Mouse (Mus musculus): ENCODE data around the gene Lmo1. TPM values are rescaled to one million over a fixed set of nuclear protein-coding genes. Genes with fewer than 3 reads are reported as not detected.
A peak's percentile ranks its signal among the peaks of the same experiment; 100 is the strongest.
"Not testable (repeated sequence)": the region's sequence is repeated elsewhere in the genome, so short reads cannot be mapped to it uniquely, and the experiment has no call there.

The Lmo1 gene
- polyA plus RNA-seq, 1 experiment from 2014 or later = 170 TPM

- Histone ChIP-seq H3K36me3 (ENCODE audit: control insufficient read depth, insufficient read depth, low read length) (peaks cover 26% of the 10 kb centered on the region), H3K27me3 (ENCODE audit: control insufficient read depth, insufficient read depth, low read length) (no peaks in the 10 kb centered on the region), H3K27ac (replicated peaks; ENCODE audit: low read depth, low read length) (0 out of 2 replicates have a peak overlapping the region, but pooled peaks have one; percentile 45), H3K9me3 (ENCODE audit: control insufficient read depth, low read length) (no peaks in the 10 kb centered on the region), H3K9ac (replicated peaks; ENCODE audit: low read length) (no peak overlapping the region), H3K4me2 (ENCODE audit: low read length) (no peak overlapping the region), H3K4me3 (replicated peaks; ENCODE audit: low read depth, low read length) (no peak overlapping the region), H3K4me1 (ENCODE audit: control insufficient read depth, insufficient read depth, low read length) (peaks cover 34% of the 10 kb centered on the region)
- WGBS = 70% methylated on average over 2 of the region's 2 CpGs
- ATAC-seq (ENCODE audit: low FRiP score, low TSS enrichment) = no peak
- no peak for DNase-seq
Observed at GRCm38 (mm10) chr7:109141054-109141453, 34.0 kb downstream of the Lmo1 start.

- H3K36me3 ChIP-seq (ENCODE audit: control insufficient read depth, insufficient read depth, low read length) = peaks cover 26% of the 10 kb centered on the region
- no peak overlapping the region for H3K4me2 ChIP-seq (ENCODE audit: low read length)
- H3K27ac ChIP-seq (replicated peaks; ENCODE audit: low read depth, low read length) = no peak overlapping the region
- H3K4me3 ChIP-seq (replicated peaks; ENCODE audit: low read depth, low read length) = no peak overlapping the region
- H3K4me1 ChIP-seq (ENCODE audit: control insufficient read depth, insufficient read depth, low read length) = peaks cover 26% of the 10 kb centered on the region
- H3K9ac ChIP-seq (replicated peaks; ENCODE audit: low read length) = no peak overlapping the region
- no peaks in the 10 kb centered on the region for H3K27me3 ChIP-seq (ENCODE audit: control insufficient read depth, insufficient read depth, low read length)
- peak; percentile 62; the same call in 1 of the 2 replicates for ATAC-seq (ENCODE audit: low FRiP score, low TSS enrichment)
- H3K9me3 ChIP-seq (ENCODE audit: control insufficient read depth, low read length) = no peaks in the 10 kb centered on the region
- peak; percentile 95 for DNase-seq
- WGBS = 11% methylated on average over 3 of the region's 3 CpGs
Observed at GRCm38 (mm10) chr7:109139405-109139804, 35.6 kb downstream of the Lmo1 start.

- Histone ChIP-seq H3K4me2 (ENCODE audit: low read length) (no peak overlapping the region), H3K9me3 (ENCODE audit: control insufficient read depth, low read length) (no peaks in the 10 kb centered on the region), H3K36me3 (ENCODE audit: control insufficient read depth, insufficient read depth, low read length) (peaks cover 26% of the 10 kb centered on the region), H3K4me3 (replicated peaks; ENCODE audit: low read depth, low read length) (no peak overlapping the region), H3K9ac (replicated peaks; ENCODE audit: low read length) (no peak overlapping the region), H3K27ac (replicated peaks; ENCODE audit: low read depth, low read length) (0 out of 2 replicates have a peak overlapping the region, but pooled peaks have one; percentile 20), H3K4me1 (ENCODE audit: control insufficient read depth, insufficient read depth, low read length) (peaks cover 10% of the 10 kb centered on the region), H3K27me3 (ENCODE audit: control insufficient read depth, insufficient read depth, low read length) (no peaks in the 10 kb centered on the region)
- ATAC-seq (ENCODE audit: low FRiP score, low TSS enrichment) = no peak
- DNase-seq = no peak
- WGBS = 90% methylated on average over 8 of the region's 8 CpGs
Observed at GRCm38 (mm10) chr7:109137441-109137840, 37.6 kb downstream of the Lmo1 start.

- no peak overlapping the region for H3K4me2 ChIP-seq (ENCODE audit: low read length)
- no peaks in the 10 kb centered on the region for H3K27me3 ChIP-seq (ENCODE audit: control insufficient read depth, insufficient read depth, low read length)
- no peak overlapping the region for H3K9ac ChIP-seq (replicated peaks; ENCODE audit: low read length)
- no peaks in the 10 kb centered on the region for H3K4me1 ChIP-seq (ENCODE audit: control insufficient read depth, insufficient read depth, low read length)
- DNase-seq = no peak
- peaks cover 1% of the 10 kb centered on the region; the same call in 1 of the 2 replicates for H3K36me3 ChIP-seq (ENCODE audit: control insufficient read depth, insufficient read depth, low read length)
- ATAC-seq (ENCODE audit: low FRiP score, low TSS enrichment) = no peak
- H3K9me3 ChIP-seq (ENCODE audit: control insufficient read depth, low read length) = no peaks in the 10 kb centered on the region
- H3K4me3 ChIP-seq (replicated peaks; ENCODE audit: low read depth, low read length) = no peak overlapping the region
- 78% methylated on average over 2 of the region's 2 CpGs for WGBS
- H3K27ac ChIP-seq (replicated peaks; ENCODE audit: low read depth, low read length) = no peak overlapping the region
Observed at GRCm38 (mm10) chr7:109131565-109131964, 43.4 kb downstream of the Lmo1 start.

- ATAC-seq (ENCODE audit: low FRiP score, low TSS enrichment) (no peak; the same call in 1 of the 2 replicates), DNase-seq (no peak)
- Histone ChIP-seq H3K4me3 (replicated peaks; ENCODE audit: low read depth, low read length) (no peak overlapping the region), H3K4me2 (ENCODE audit: low read length) (no peak overlapping the region), H3K4me1 (ENCODE audit: control insufficient read depth, insufficient read depth, low read length) (no peaks in the 10 kb centered on the region), H3K9me3 (ENCODE audit: control insufficient read depth, low read length) (no peaks in the 10 kb centered on the region), H3K27me3 (ENCODE audit: control insufficient read depth, insufficient read depth, low read length) (no peaks in the 10 kb centered on the region), H3K27ac (replicated peaks; ENCODE audit: low read depth, low read length) (no peak overlapping the region), H3K9ac (replicated peaks; ENCODE audit: low read length) (no peak overlapping the region), H3K36me3 (ENCODE audit: control insufficient read depth, insufficient read depth, low read length) (no peaks in the 10 kb centered on the region)
- WGBS = 79% methylated on average over 5 of the region's 5 CpGs
Observed at GRCm38 (mm10) chr7:109129946-109130686, 44.9 kb downstream of the Lmo1 start.

GRCm38 (mm10) chr7:109129442-109129841 lies 45.6 kb downstream of the Lmo1 start:
- H3K27me3 ChIP-seq (ENCODE audit: control insufficient read depth, insufficient read depth, low read length) = no peaks in the 10 kb centered on the region
- no peak overlapping the region for H3K9ac ChIP-seq (replicated peaks; ENCODE audit: low read length)
- no peak overlapping the region for H3K4me3 ChIP-seq (replicated peaks; ENCODE audit: low read depth, low read length)
- ATAC-seq (ENCODE audit: low FRiP score, low TSS enrichment) (no peak), DNase-seq (no peak)
- H3K9me3 ChIP-seq (ENCODE audit: control insufficient read depth, low read length) = no peaks in the 10 kb centered on the region
- no peaks in the 10 kb centered on the region for H3K36me3 ChIP-seq (ENCODE audit: control insufficient read depth, insufficient read depth, low read length)
- no peak overlapping the region for H3K4me2 ChIP-seq (ENCODE audit: low read length)
- H3K4me1 ChIP-seq (ENCODE audit: control insufficient read depth, insufficient read depth, low read length) = no peaks in the 10 kb centered on the region
- no peak overlapping the region for H3K27ac ChIP-seq (replicated peaks; ENCODE audit: low read depth, low read length)

- H3K9ac ChIP-seq (replicated peaks; ENCODE audit: low read length) = no peak overlapping the region
- peaks cover 20% of the 10 kb centered on the region for H3K4me1 ChIP-seq (ENCODE audit: control insufficient read depth, insufficient read depth, low read length)
- 0 out of 2 replicates have a peak overlapping the region, but pooled peaks have one; percentile 0 for H3K4me2 ChIP-seq (ENCODE audit: low read length)
- WGBS = 29% methylated on average over 4 of the region's 4 CpGs
- no peaks in the 10 kb centered on the region for H3K27me3 ChIP-seq (ENCODE audit: control insufficient read depth, insufficient read depth, low read length)
- peak overlapping the region; percentile 53 for H3K27ac ChIP-seq (replicated peaks; ENCODE audit: low read depth, low read length)
- H3K9me3 ChIP-seq (ENCODE audit: control insufficient read depth, low read length) = no peaks in the 10 kb centered on the region
- no peaks in the 10 kb centered on the region for H3K36me3 ChIP-seq (ENCODE audit: control insufficient read depth, insufficient read depth, low read length)
- DNase-seq = peak; percentile 29
- no peak overlapping the region for H3K4me3 ChIP-seq (replicated peaks; ENCODE audit: low read depth, low read length)
- peak; percentile 55 for ATAC-seq (ENCODE audit: low FRiP score, low TSS enrichment)
Observed at GRCm38 (mm10) chr7:109115929-109116328, 59.1 kb downstream of the Lmo1 start.

- peak; percentile 82 for ATAC-seq (ENCODE audit: low FRiP score, low TSS enrichment)
- H3K27me3 ChIP-seq (ENCODE audit: control insufficient read depth, insufficient read depth, low read length); H3K4me3 ChIP-seq (replicated peaks; ENCODE audit: low read depth, low read length); DNase-seq; H3K9ac ChIP-seq (replicated peaks; ENCODE audit: low read length); H3K9me3 ChIP-seq (ENCODE audit: control insufficient read depth, low read length); H3K36me3 ChIP-seq (ENCODE audit: control insufficient read depth, insufficient read depth, low read length): not testable (repeated sequence)
- H3K4me1 ChIP-seq (ENCODE audit: control insufficient read depth, insufficient read depth, low read length) = peaks cover 22% of the 10 kb centered on the region
- H3K4me2 ChIP-seq (ENCODE audit: low read length) = 0 out of 2 replicates have a peak overlapping the region, but pooled peaks have one; percentile 0
- H3K27ac ChIP-seq (replicated peaks; ENCODE audit: low read depth, low read length) = peak overlapping the region; percentile 53
- no CpG with 5 or more reads among the region's 4 CpGs for WGBS
Observed at GRCm38 (mm10) chr7:109115488-109115887, 59.5 kb downstream of the Lmo1 start.

GRCm38 (mm10) chr7:109114950-109115349 lies 60.1 kb downstream of the Lmo1 start:
- ATAC-seq (ENCODE audit: low FRiP score, low TSS enrichment) (peak; percentile 88), DNase-seq (peak; percentile 81)
- H3K4me3 ChIP-seq (replicated peaks; ENCODE audit: low read depth, low read length) = no peak overlapping the region
- no peak overlapping the region for H3K9ac ChIP-seq (replicated peaks; ENCODE audit: low read length)
- H3K4me2 ChIP-seq (ENCODE audit: low read length) = no peak overlapping the region
- H3K27me3 ChIP-seq (ENCODE audit: control insufficient read depth, insufficient read depth, low read length) = no peaks in the 10 kb centered on the region
- H3K36me3 ChIP-seq (ENCODE audit: control insufficient read depth, insufficient read depth, low read length) = no peaks in the 10 kb centered on the region
- peak overlapping the region; percentile 68 for H3K27ac ChIP-seq (replicated peaks; ENCODE audit: low read depth, low read length)
- no peaks in the 10 kb centered on the region for H3K9me3 ChIP-seq (ENCODE audit: control insufficient read depth, low read length)
- 16% methylated on average over 10 of the region's 10 CpGs for WGBS
- H3K4me1 ChIP-seq (ENCODE audit: control insufficient read depth, insufficient read depth, low read length) = peaks cover 25% of the 10 kb centered on the region

All from midbrain, embryonic 14.5 days (tissue).